Mouse (Mus musculus) heart, embryonic 10.5 days (tissue): ENCODE results near the gene Chst11. TPM values are rescaled to one million over a fixed set of nuclear protein-coding genes. Genes with fewer than 3 reads are reported as not detected.

ENCODE experiments used
- DNase-seq: peaks from one replicate; pipeline ENCODE4 v3.0.0-alpha.2; 2017; ENCODE audit warnings: low spot score
- H3K27ac ChIP-seq: fragments of 300-500 bp; sonication (generic); 2 replicates; pipeline ENCODE4 v1.5.1; 2016; ENCODE audit warnings: mild to moderate bottlenecking
- H3K27me3 ChIP-seq: fragments of 300-500 bp; sonication (generic); 2 replicates; pipeline ENCODE4 v1.6.1; 2016; ENCODE audit warnings: mild to moderate bottlenecking; ENCODE audit not compliant: poor library complexity, insufficient read depth, severe bottlenecking
- H3K36me3 ChIP-seq: fragments of 300-500 bp; sonication (generic); 2 replicates; pipeline ENCODE4 v1.6.1; 2016; ENCODE audit warnings: mild to moderate bottlenecking, moderate library complexity
- H3K4me1 ChIP-seq: fragments of 300-500 bp; sonication (generic); 2 replicates; pipeline ENCODE4 v1.6.1; 2016; ENCODE audit warnings: mild to moderate bottlenecking
- H3K4me3 ChIP-seq: fragments of 300-500 bp; sonication (generic); 2 replicates; pipeline ENCODE4 v1.5.1; 2016; ENCODE audit warnings: mild to moderate bottlenecking, moderate library complexity
- H3K9me3 ChIP-seq: fragments of 300-500 bp; sonication (generic); 2 replicates; pipeline ENCODE4 v1.6.1; 2016; ENCODE audit warnings: mild to moderate bottlenecking, moderate library complexity
- WGBS: fragments of 180-500 bp; shearing (Covaris S2); methylation state at CpG from one replicate; pipeline ENCODE4 v1.1.7; 2016; 5-methylcytosine and 5-hydroxymethylcytosine counted together
- polyA plus RNA-seq: library from polyadenylated mRNA; unstranded; fragments of >200 nt; fragmentation: Nextera tagmentation; extraction: Ambion mirVana; gene quantifications from 2 replicates; pipeline ENCODE4 v1.2.1, GENCODE M21; 2016

Chst11 gene
- polyA plus RNA-seq, 1 experiment from 2014 or later: 1.2 TPM

DNA sequence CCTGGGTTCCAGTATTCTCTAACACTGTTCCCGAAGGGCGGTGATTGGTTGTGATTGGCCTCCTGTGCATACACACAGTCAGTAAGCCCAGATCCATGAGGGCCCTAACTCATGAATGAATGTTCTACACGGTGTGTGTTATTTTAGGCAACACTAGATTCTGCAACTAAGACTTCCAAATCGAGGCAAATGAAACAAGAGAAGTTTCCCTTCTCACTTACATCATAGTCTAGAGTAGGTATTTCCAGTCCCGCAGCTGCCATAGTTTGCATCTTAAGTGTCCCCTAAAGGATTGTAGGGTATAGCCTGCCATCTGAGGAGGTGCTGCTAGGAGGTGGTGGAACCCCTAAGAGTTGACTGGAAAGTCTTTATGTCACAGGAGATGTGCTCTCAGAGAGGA lies 40.9 kb downstream of the Chst11 start:
- Histone ChIP-seq H3K4me1 (peaks cover 5% of the 10 kb centered on the region; the same call in 1 of the 2 replicates), H3K27me3 (peaks cover 35% of the 10 kb centered on the region), H3K27ac (no peak overlapping the region), H3K4me3 (no peak overlapping the region), H3K9me3 (no peaks in the 10 kb centered on the region), H3K36me3 (no peaks in the 10 kb centered on the region)
- WGBS: 83% methylated on average over 5 of the region's 5 CpGs
- no peak for DNase-seq

DNA sequence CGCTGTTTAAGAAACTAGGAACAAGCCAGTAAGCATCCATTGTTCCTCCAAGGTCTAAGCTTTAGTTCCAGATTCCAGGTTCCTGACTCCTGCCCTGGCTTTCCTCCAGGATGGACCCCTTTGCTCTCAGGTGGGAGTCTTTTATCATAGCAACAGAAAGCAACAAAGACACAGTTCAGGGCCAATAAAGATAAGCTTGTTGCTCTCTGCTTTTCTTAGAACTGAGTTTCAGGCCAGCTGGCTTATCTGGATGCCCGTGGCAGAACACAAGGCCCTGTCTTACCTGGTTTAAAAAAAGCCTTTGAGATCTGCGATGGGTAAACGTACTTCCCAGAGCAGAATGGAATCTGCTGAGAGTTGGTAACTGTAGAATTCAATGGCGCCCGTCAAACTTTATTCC lies 42.4 kb downstream of the Chst11 start:
- 75% methylated on average over 6 of the region's 6 CpGs for WGBS
- Histone ChIP-seq H3K27ac (no peak overlapping the region), H3K9me3 (no peaks in the 10 kb centered on the region), H3K27me3 (peaks cover 21% of the 10 kb centered on the region), H3K4me1 (peaks cover 2% of the 10 kb centered on the region; the same call in 1 of the 2 replicates), H3K36me3 (no peaks in the 10 kb centered on the region), H3K4me3 (no peak overlapping the region)
- no peak for DNase-seq

DNA sequence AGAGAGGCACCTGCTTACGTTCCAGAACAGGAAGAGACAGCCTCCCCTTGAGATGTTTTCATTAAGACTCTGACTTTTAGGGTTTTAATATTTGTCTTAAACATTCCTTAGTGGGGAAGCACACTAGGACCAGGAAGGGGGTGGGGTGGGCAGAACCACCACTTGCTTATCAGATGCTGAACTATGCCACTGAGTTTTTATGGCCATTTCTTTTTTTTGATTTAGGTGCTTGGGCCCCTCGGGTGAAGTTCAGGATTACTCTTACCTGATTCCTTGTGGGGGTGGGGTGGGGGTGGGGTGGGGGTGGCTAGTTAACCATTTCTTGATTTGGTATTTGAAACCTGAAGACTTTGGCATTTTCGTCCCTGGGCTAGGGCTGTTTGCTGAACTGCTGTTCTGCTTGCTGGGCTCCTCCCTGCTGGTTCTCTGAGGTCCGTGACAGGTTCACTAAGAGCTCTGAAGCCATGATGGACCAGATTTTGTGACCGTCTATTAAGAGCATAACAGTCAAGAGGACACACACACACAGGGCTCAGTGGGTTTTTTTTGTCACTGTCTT lies 44.9 kb downstream of the Chst11 start:
- 68% methylated on average over 5 of the region's 5 CpGs for WGBS
- Histone ChIP-seq H3K27ac (no peak overlapping the region), H3K27me3 (peaks cover 17% of the 10 kb centered on the region; the same call in 1 of the 2 replicates), H3K36me3 (no peaks in the 10 kb centered on the region), H3K4me3 (no peak overlapping the region), H3K4me1 (peaks cover 5% of the 10 kb centered on the region), H3K9me3 (no peaks in the 10 kb centered on the region)
- no peak for DNase-seq

GRCm38 (mm10) chr10:83030928-83031327 lies 45.6 kb downstream of the Chst11 start:
- Histone ChIP-seq H3K9me3 (no peaks in the 10 kb centered on the region), H3K36me3 (no peaks in the 10 kb centered on the region), H3K4me3 (no peak overlapping the region), H3K4me1 (peaks cover 6% of the 10 kb centered on the region), H3K27me3 (peaks cover 11% of the 10 kb centered on the region; the same call in 1 of the 2 replicates), H3K27ac (no peak overlapping the region)
- WGBS: 56% methylated on average over 6 of the region's 6 CpGs
- no peak for DNase-seq

GRCm38 (mm10) chr10:83031561-83031960 lies 46.3 kb downstream of the Chst11 start:
- Histone ChIP-seq H3K36me3 (no peaks in the 10 kb centered on the region), H3K27me3 (peaks cover 11% of the 10 kb centered on the region; the same call in 1 of the 2 replicates), H3K9me3 (no peaks in the 10 kb centered on the region), H3K27ac (no peak overlapping the region), H3K4me3 (no peak overlapping the region), H3K4me1 (peaks cover 13% of the 10 kb centered on the region)
- no peak for DNase-seq
- 71% methylated on average over 4 of the region's 4 CpGs for WGBS

- peaks cover 20% of the 10 kb centered on the region for H3K4me1 ChIP-seq
- DNase-seq: no peak
- 66% methylated on average over 10 of the region's 10 CpGs for WGBS
- H3K9me3 ChIP-seq: no peaks in the 10 kb centered on the region
- H3K27me3 ChIP-seq: peaks cover 17% of the 10 kb centered on the region; the same call in 1 of the 2 replicates
- H3K27ac ChIP-seq: no peak overlapping the region
- H3K4me3 ChIP-seq: no peak overlapping the region
- no peaks in the 10 kb centered on the region for H3K36me3 ChIP-seq
These were observed 47.3 kb downstream of the Chst11 start for GRCm38 (mm10) chr10:83032559-83032958.

DNA sequence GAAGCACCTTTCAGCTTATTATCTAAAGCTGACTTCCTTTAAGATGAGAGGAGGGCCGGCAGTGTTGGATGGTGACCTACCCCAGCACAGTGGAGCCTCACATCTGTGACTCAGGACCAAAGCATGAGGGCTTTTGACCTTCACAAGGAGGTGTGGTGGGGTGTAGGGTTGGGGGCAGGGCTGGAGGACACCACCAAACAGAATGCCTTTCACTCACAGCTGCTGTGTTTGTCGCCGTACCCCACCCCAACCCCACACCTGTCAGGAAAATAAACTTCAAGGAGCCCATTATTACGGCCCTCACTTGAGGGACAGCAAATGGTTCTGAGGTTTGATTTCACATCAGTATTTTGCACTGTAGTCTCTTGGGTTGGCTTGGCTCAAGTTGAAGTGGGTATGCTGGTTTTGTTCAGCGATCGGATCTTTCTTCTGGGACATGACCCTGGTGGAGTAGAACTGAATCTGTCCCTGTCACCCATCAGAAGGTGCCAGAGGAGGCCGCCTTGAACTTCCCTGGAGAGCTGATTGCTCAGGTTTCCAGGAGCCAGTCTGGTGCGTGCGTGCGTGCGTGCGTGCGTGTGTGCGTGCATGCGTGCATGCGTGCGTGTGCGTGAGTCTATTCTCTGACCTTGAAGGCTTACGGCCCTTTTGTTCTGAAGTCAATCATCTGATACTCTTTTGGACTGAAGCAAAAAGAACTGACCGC lies 51.2 kb downstream of the Chst11 start:
- H3K36me3 ChIP-seq: no peaks in the 10 kb centered on the region
- H3K9me3 ChIP-seq: no peaks in the 10 kb centered on the region
- H3K27me3 ChIP-seq: peaks cover 23% of the 10 kb centered on the region; the same call in 1 of the 2 replicates
- no peak for DNase-seq
- peaks cover 20% of the 10 kb centered on the region for H3K4me1 ChIP-seq
- no peak overlapping the region for H3K4me3 ChIP-seq
- 0 out of 2 replicates have a peak overlapping the region, but pooled peaks have one; percentile 33 for H3K27ac ChIP-seq
- 85% methylated on average over 20 of the region's 20 CpGs for WGBS

DNA sequence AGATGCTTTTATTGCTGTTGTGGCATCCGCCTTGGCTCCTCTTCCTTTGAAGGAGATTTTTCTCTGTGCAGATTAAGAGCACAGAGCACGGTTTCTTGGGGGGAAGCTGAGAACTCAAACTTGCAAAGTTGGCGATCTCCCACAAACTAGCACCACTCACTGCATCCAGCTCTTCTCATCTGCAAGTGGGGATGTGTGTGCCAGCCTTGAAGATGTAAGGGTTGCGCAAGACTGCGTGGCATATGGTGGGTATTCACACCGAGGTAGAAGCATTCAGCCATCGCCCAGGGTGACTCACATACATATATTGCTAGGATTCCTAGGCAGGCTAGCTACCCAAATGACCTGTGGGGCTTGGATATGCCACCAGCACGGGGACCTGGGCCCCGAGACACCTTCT lies 52.9 kb downstream of the Chst11 start:
- WGBS: 86% methylated on average over 9 of the region's 9 CpGs
- Histone ChIP-seq H3K4me1 (peaks cover 26% of the 10 kb centered on the region), H3K27ac (no peak overlapping the region), H3K36me3 (no peaks in the 10 kb centered on the region), H3K4me3 (no peak overlapping the region), H3K27me3 (peaks cover 18% of the 10 kb centered on the region; the same call in 1 of the 2 replicates), H3K9me3 (no peaks in the 10 kb centered on the region)
- no peak for DNase-seq

- Histone ChIP-seq H3K27ac (no peak overlapping the region), H3K9me3 (no peaks in the 10 kb centered on the region), H3K4me1 (peaks cover 34% of the 10 kb centered on the region), H3K4me3 (no peak overlapping the region), H3K36me3 (no peaks in the 10 kb centered on the region), H3K27me3 (peaks cover 11% of the 10 kb centered on the region; the same call in 1 of the 2 replicates)
- WGBS: 78% methylated on average over 10 of the region's 10 CpGs
- DNase-seq: no peak
These were observed 54.1 kb downstream of the Chst11 start for GRCm38 (mm10) chr10:83039414-83039813.

GRCm38 (mm10) chr10:83041875-83042274 lies 56.6 kb downstream of the Chst11 start:
- H3K36me3 ChIP-seq: no peaks in the 10 kb centered on the region
- H3K4me1 ChIP-seq: peaks cover 23% of the 10 kb centered on the region
- no peak overlapping the region for H3K27ac ChIP-seq
- no peak overlapping the region for H3K4me3 ChIP-seq
- peaks cover 11% of the 10 kb centered on the region; the same call in 1 of the 2 replicates for H3K27me3 ChIP-seq
- WGBS: 62% methylated on average over 9 of the region's 9 CpGs
- DNase-seq: no peak
- H3K9me3 ChIP-seq: no peaks in the 10 kb centered on the region

DNA sequence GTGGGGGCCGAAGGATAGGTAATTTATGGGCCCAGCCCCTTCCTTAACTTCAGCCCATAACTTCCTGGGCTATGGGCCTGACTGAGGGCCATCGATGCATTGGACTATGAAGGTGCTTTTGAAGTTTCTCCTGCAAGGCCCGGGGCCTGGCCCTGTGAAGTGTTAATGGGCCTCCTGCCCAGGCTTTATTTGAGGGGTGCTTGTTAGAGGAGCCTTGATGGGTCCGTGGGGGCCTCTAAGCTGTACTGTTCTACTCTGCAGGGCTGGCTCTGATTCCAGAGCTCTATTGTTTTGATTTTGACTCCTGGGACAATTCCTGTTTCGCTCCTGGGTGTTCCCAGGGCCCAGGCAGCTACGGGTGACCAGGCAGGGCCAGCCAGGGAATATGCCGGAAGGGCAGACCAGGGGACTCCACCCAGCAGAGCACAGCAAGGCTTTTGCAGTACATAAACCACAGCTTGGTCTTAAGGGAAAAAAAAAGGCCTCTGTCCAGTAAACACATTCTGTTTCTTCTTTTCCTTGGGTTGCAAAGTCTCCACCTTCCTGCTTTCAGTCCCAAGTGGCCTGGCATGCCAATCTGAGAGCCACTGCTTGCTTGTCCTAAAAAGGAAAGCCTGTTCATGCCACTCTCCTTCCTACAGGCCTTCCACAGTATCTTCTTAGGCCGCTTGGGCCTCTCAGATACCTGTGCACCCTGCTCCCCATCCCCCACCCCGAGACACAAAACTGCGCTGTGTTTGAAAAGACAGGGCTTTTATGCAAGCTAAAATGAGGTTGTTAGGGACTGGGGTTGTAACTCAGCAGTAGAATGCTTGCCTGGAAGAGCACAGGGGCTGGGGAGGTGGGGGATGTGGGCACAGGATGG lies 57.5 kb downstream of the Chst11 start:
- peak overlapping the region; percentile 85 for H3K27ac ChIP-seq
- no peaks in the 10 kb centered on the region for H3K9me3 ChIP-seq
- WGBS: 50% methylated on average over 10 of the region's 10 CpGs
- no peaks in the 10 kb centered on the region for H3K36me3 ChIP-seq
- no peak overlapping the region for H3K4me3 ChIP-seq
- H3K27me3 ChIP-seq: 0 out of 2 replicates have a peak, but pooled peaks cover 3% of the 10 kb centered on the region
- peaks cover 19% of the 10 kb centered on the region for H3K4me1 ChIP-seq
- DNase-seq: no peak

DNA sequence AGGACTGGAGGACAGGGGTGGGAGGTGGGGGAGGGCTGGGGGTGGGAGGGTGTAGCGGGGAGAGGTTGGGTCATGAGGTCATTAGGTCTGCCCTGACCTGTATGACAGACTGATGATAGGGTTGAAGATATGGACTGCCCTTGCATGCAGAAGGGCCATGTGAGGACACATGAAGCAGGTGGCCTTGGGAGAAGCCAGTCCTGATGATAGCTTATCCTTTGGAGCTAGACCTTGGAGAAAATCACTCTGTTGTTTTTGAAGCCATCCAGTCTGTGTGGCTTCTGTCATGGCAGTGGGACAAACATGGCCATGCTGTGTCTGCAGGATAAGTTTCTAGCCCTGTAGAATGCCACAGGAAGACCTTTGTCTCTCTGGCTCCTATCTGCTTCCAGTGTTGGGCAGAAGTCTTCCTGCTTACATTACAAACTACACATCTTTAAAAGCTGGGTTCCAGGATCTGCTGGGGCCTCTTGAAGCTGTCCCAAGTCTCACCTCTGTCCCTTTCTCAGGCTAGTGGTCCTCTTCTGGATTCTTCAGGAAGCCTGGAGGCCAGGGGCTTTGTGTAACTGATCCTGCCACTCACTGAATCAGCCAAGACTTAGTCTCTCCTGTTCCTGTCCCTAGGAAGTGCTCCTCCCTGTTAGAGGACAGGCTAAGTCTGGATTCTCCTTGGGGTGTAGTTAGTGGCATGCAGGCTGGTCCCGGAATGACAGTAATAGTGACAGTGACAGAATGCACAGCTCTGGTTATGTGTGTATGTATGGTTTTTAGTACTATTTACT lies 58.4 kb downstream of the Chst11 start:
- H3K36me3 ChIP-seq: no peaks in the 10 kb centered on the region
- H3K27ac ChIP-seq: peak overlapping the region; percentile 85
- no peak for DNase-seq
- no peak overlapping the region for H3K4me3 ChIP-seq
- WGBS: 51% methylated on average over 2 of the region's 2 CpGs
- H3K4me1 ChIP-seq: peaks cover 19% of the 10 kb centered on the region
- no peaks in the 10 kb centered on the region for H3K27me3 ChIP-seq
- no peaks in the 10 kb centered on the region for H3K9me3 ChIP-seq
